Comparison of ENCODE assay signal across 21 mouse cellular contexts in genomic region chr14:47206601-47207000, GRCm38 (mm10).
"Had no signal": no experiment of that assay in that cellular context is flagged by ENCODE, and none has a peak within 500 bp of the region (broad histone marks: within the 10 kb centered on the region; RNA-seq: fewer than 3 reads in every experiment).

No protein-coding gene starts in this region.

- H3K4me1 ChIP-seq: limb, embryonic 10.5 days; limb, embryonic 13.5 days; lung, embryonic 15.5 days; midbrain, embryonic 12.5 days; midbrain, embryonic 15.5 days; neural tube, embryonic 12.5 days; neural tube, embryonic 15.5 days had no signal

- H3K9me3 ChIP-seq: limb, embryonic 10.5 days; limb, embryonic 13.5 days; liver, embryonic 12.5 days; liver, embryonic 15.5 days; lung, embryonic 15.5 days; midbrain, embryonic 12.5 days; midbrain, embryonic 15.5 days; neural tube, embryonic 12.5 days; neural tube, embryonic 15.5 days had no signal

- DNase-seq: kidney, adult 2 months; layer of hippocampus, adult 9-11 months; liver; lung, adult 18-20 months; lung, postnatal 10 days; lung, postnatal 36 days; retina, postnatal 1 day; right cerebral cortex, postnatal 25 days; spleen, adult 18-20 months; thymus, adult 18-20 months; thymus, postnatal 36 days had no signal

- H3K36me3 ChIP-seq: limb, embryonic 10.5 days; limb, embryonic 13.5 days; liver, embryonic 12.5 days; liver, embryonic 15.5 days; lung, embryonic 15.5 days; midbrain, embryonic 12.5 days; midbrain, embryonic 15.5 days; neural tube, embryonic 12.5 days; neural tube, embryonic 15.5 days had no signal

- ATAC-seq: liver, embryonic 12.5 days; midbrain, embryonic 15.5 days had no signal

- H3K27me3 ChIP-seq: limb, embryonic 13.5 days; liver, embryonic 12.5 days; liver, embryonic 15.5 days; lung, embryonic 15.5 days; midbrain, embryonic 12.5 days; midbrain, embryonic 15.5 days; neural tube, embryonic 12.5 days; neural tube, embryonic 15.5 days had no signal

- H3K4me3 ChIP-seq: layer of hippocampus, adult 2 months; limb, embryonic 10.5 days; limb, embryonic 13.5 days; liver, embryonic 12.5 days; liver, embryonic 15.5 days; lung, embryonic 15.5 days; midbrain, embryonic 12.5 days; midbrain, embryonic 15.5 days; neural tube, embryonic 12.5 days; neural tube, embryonic 15.5 days had no signal
